Mouse (Mus musculus) neural tube, embryonic 11.5 days (tissue): ENCODE results near the gene Mrs2. TPM values are rescaled to one million over a fixed set of nuclear protein-coding genes. Genes with fewer than 3 reads are reported as not detected.
A peak's percentile ranks its signal among the peaks of the same experiment; 100 is the strongest.

Experiments
- ATAC-seq: fragments of 200-750 bp; cut with Nextera tagmentation; 2 replicates; pipeline ENCODE4 v1.8.0; 2017; ENCODE audit warnings: moderate number of reproducible peaks, mild to moderate bottlenecking, moderate TSS enrichment, moderate library complexity; ENCODE audit not compliant: insufficient read depth, low FRiP score, low TSS enrichment
- DNase-seq: peaks from one replicate; pipeline ENCODE4 v3.0.0-alpha.2; 2015; ENCODE audit warnings: low spot score
- H3K27ac ChIP-seq: fragments of 300-500 bp; sonication (generic); 2 replicates; pipeline ENCODE4 v1.5.1; 2014; ENCODE audit warnings: low read depth, mild to moderate bottlenecking, low read length
- H3K27me3 ChIP-seq: fragments of 300-500 bp; sonication (generic); 2 replicates; pipeline ENCODE4 v1.6.1; 2014; ENCODE audit warnings: mild to moderate bottlenecking, low read length, mixed read lengths; ENCODE audit not compliant: control insufficient read depth, insufficient read depth
- H3K36me3 ChIP-seq: fragments of 300-500 bp; sonication (generic); 2 replicates; pipeline ENCODE4 v1.6.1; 2014; ENCODE audit warnings: mild to moderate bottlenecking, low read length, moderate library complexity, mixed read lengths; ENCODE audit not compliant: control insufficient read depth, insufficient read depth
- H3K4me1 ChIP-seq: fragments of 300-500 bp; sonication (generic); 2 replicates; pipeline ENCODE4 v1.6.1; 2014; ENCODE audit warnings: low read length, mixed read lengths; ENCODE audit not compliant: control insufficient read depth, insufficient read depth
- H3K4me2 ChIP-seq: fragments of 300-500 bp; sonication (generic); 2 replicates; pipeline ENCODE4 v1.6.1; 2014; ENCODE audit warnings: low read depth, mild to moderate bottlenecking, moderate library complexity
- H3K4me3 ChIP-seq: fragments of 300-500 bp; sonication (generic); 2 replicates; pipeline ENCODE4 v1.5.1; 2014; ENCODE audit warnings: low read depth, low read length
- H3K9ac ChIP-seq: fragments of 300-500 bp; sonication (generic); 2 replicates; pipeline ENCODE4 v1.6.1; 2014; ENCODE audit warnings: mild to moderate bottlenecking, low read length
- H3K9me3 ChIP-seq: fragments of 300-500 bp; sonication (generic); 2 replicates; pipeline ENCODE4 v1.6.1; 2016; ENCODE audit warnings: low read length; ENCODE audit not compliant: control insufficient read depth
- WGBS: fragments of 180-500 bp; shearing (Covaris S2); extraction: QIAGEN DNeasy Blood & Tissue Kit; methylation state at CpG from one replicate; pipeline ENCODE4 v1.1.7; 2014; 5-methylcytosine and 5-hydroxymethylcytosine counted together
- polyA plus RNA-seq: library from polyadenylated mRNA; unstranded; fragments of >200 nt; fragmentation: Nextera tagmentation; extraction: Ambion mirVana; gene quantifications from 2 replicates; pipeline ENCODE4 v1.2.1, GENCODE M21; 2014

The Mrs2 gene
- 28.1 and 34.1 TPM in 2 replicates for polyA plus RNA-seq

- WGBS: under 1% methylated on average over 72 of the region's 84 CpGs
- Histone ChIP-seq H3K27me3 (no peaks in the 10 kb centered on the region), H3K9me3 (no peaks in the 10 kb centered on the region)
These were observed at the start of gene Mrs2 for GRCm38 (mm10) chr13:25019793-25020539. Gene Mrs2 (minus strand): TSS chr13:25020379.

GRCm38 (mm10) chr13:25069765-25070164 lies 49.6 kb upstream of the Mrs2 start:
- Histone ChIP-seq H3K4me1 (no peaks in the 10 kb centered on the region), H3K4me2 (no peak overlapping the region), H3K27me3 (no peaks in the 10 kb centered on the region), H3K9me3 (no peaks in the 10 kb centered on the region), H3K36me3 (no peaks in the 10 kb centered on the region), H3K27ac (no peak overlapping the region), H3K4me3 (no peak overlapping the region), H3K9ac (no peak overlapping the region)
- ATAC-seq (no peak), DNase-seq (no peak)
- 80% methylated on average over 4 of the region's 4 CpGs for WGBS

More at GRCm38 (mm10) chr13:25019793-25020539, at the start of gene Mrs2:
- ATAC-seq (peak; percentile 92), DNase-seq (peak; percentile 93)
- H3K4me1 ChIP-seq: peaks cover 6% of the 10 kb centered on the region
- H3K36me3 ChIP-seq: no peaks in the 10 kb centered on the region
- H3K4me2 ChIP-seq: peak within 1 kb of the TSS; percentile 75
- H3K4me3 ChIP-seq: peak within 1 kb of the TSS; percentile 84
- H3K27ac ChIP-seq: peak within 1 kb of the TSS; percentile 78
- peak within 1 kb of the TSS; percentile 81 for H3K9ac ChIP-seq

- H3K4me1 ChIP-seq: no peaks in the 10 kb centered on the region
- no peak overlapping the region for H3K27ac ChIP-seq
- H3K9ac ChIP-seq: no peak overlapping the region
- H3K9me3 ChIP-seq: no peaks in the 10 kb centered on the region
- no peaks in the 10 kb centered on the region for H3K27me3 ChIP-seq
- DNase-seq (no peak), ATAC-seq (no peak)
- WGBS: 81% methylated on average over 4 of the region's 4 CpGs
- H3K36me3 ChIP-seq: no peaks in the 10 kb centered on the region
- H3K4me2 ChIP-seq: no peak overlapping the region
- H3K4me3 ChIP-seq: no peak overlapping the region
These were observed 47.0 kb upstream of the Mrs2 start for GRCm38 (mm10) chr13:25067183-25067582.

- no peak overlapping the region for H3K4me2 ChIP-seq
- no peaks in the 10 kb centered on the region for H3K27me3 ChIP-seq
- H3K4me1 ChIP-seq: no peaks in the 10 kb centered on the region
- 92% methylated on average over 2 of the region's 2 CpGs for WGBS
- H3K9me3 ChIP-seq: no peaks in the 10 kb centered on the region
- no peak overlapping the region for H3K4me3 ChIP-seq
- DNase-seq (no peak), ATAC-seq (no peak)
- H3K9ac ChIP-seq: no peak overlapping the region
- no peak overlapping the region for H3K27ac ChIP-seq
- no peaks in the 10 kb centered on the region for H3K36me3 ChIP-seq
These were observed 46.5 kb upstream of the Mrs2 start for GRCm38 (mm10) chr13:25066659-25067058.

GRCm38 (mm10) chr13:25055873-25056667 lies 35.9 kb upstream of the Mrs2 start, which contains the start of gene Dcdc2a:
Gene Dcdc2a (plus strand): TSS chr13:25056004.
- WGBS: 5% methylated on average over 63 of the region's 63 CpGs
- Histone ChIP-seq H3K9me3 (no peaks in the 10 kb centered on the region), H3K27me3 (peaks cover 23% of the 10 kb centered on the region), H3K9ac (peak within 1 kb of the TSS; percentile 41), H3K27ac (no peak within 1 kb of the TSS), H3K4me1 (no peaks in the 10 kb centered on the region), H3K4me2 (peak within 1 kb of the TSS; percentile 85), H3K36me3 (no peaks in the 10 kb centered on the region), H3K4me3 (peak within 1 kb of the TSS; percentile 48)
- DNase-seq (peak; percentile 52), ATAC-seq (peak; percentile 63; the same call in 1 of the 2 replicates)

- Histone ChIP-seq H3K4me1 (no peaks in the 10 kb centered on the region), H3K9ac (peak overlapping the region; percentile 41), H3K36me3 (no peaks in the 10 kb centered on the region), H3K4me2 (peak overlapping the region; percentile 85), H3K4me3 (peak overlapping the region; percentile 48), H3K27me3 (peaks cover 23% of the 10 kb centered on the region), H3K9me3 (no peaks in the 10 kb centered on the region), H3K27ac (no peak overlapping the region)
- peak; percentile 82 for DNase-seq
- under 1% methylated on average over 35 of the region's 35 CpGs for WGBS
- ATAC-seq: peak; percentile 89
These were observed 35.0 kb upstream of the Mrs2 start for GRCm38 (mm10) chr13:25055111-25055554.

GRCm38 (mm10) chr13:25052671-25053070 lies 32.5 kb upstream of the Mrs2 start:
- peaks cover 23% of the 10 kb centered on the region for H3K27me3 ChIP-seq
- no peaks in the 10 kb centered on the region for H3K9me3 ChIP-seq
- no peak overlapping the region for H3K4me3 ChIP-seq
- no peak for DNase-seq
- ATAC-seq: no peak
- no peak overlapping the region for H3K27ac ChIP-seq
- no peaks in the 10 kb centered on the region for H3K36me3 ChIP-seq
- no peak overlapping the region for H3K4me2 ChIP-seq
- H3K9ac ChIP-seq: no peak overlapping the region
- WGBS: 88% methylated on average over 5 of the region's 5 CpGs
- no peaks in the 10 kb centered on the region for H3K4me1 ChIP-seq

- no peaks in the 10 kb centered on the region for H3K4me1 ChIP-seq
- H3K9ac ChIP-seq: no peak overlapping the region
- no peaks in the 10 kb centered on the region for H3K27me3 ChIP-seq
- no peak overlapping the region for H3K4me3 ChIP-seq
- 73% methylated on average over 2 of the region's 2 CpGs for WGBS
- H3K36me3 ChIP-seq: no peaks in the 10 kb centered on the region
- no peak overlapping the region for H3K4me2 ChIP-seq
- ATAC-seq (no peak), DNase-seq (no peak)
- H3K27ac ChIP-seq: no peak overlapping the region
- no peaks in the 10 kb centered on the region for H3K9me3 ChIP-seq
These were observed 19.3 kb upstream of the Mrs2 start for GRCm38 (mm10) chr13:25039488-25039887.
